Mouse (Mus musculus): ENCODE data around the gene Kcnip3.
A peak's percentile ranks its signal among the peaks of the same experiment; 100 is the strongest.

The Kcnip3 gene

GRCm38 (mm10) chr2:127522006-127522441 is at the start of gene Kcnip3:
TSS of gene Kcnip3 (minus strand) at chr2:127522094.
- peak; percentile 91 for DNase-seq

DNA sequence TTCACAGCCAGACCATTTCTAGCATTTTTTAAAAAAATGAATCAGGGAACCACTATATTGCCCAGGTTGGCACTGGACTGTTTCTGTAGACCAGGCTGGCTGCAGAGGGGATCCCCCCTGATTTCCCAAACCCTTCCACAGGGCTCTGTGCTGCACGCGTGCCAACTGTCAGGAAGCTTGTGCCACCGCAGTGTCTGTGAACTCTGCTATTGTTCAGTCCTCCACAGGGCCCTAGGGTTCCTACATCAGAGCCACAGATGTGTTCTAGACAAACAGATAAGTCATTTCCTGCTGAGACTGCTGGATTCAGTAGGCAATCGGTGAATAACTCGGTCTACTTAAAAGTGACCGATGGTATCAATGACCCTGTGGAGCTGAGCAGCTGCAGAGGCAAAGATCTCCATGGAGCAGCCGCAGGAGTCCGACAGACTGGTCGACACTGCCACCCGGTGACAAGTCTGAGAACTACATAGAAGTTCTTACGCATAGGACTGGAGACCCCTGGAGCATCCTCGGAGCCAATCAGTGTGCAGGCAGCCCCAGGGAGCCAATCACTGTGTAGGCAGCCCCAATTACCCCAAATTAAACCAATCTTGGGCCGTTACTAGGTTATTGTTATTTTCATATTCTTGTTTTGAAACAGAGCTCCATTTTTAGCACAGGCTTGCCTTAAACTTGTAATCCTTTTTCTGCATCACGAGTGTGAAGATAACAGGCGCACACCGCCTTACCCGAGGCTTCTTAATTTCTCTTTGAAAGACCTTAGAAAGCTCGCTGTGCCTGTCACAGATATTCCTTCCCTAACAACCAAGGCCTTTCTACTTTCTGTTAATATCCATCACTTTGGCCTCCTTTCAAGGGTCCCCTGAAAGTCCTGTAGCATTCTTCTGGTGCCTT is 37.4 kb upstream of the Kcnip3 start:
- DNase-seq = peak; percentile 96

- peak; percentile 85 for DNase-seq
These were observed 29.2 kb upstream of the Kcnip3 start for GRCm38 (mm10) chr2:127551078-127551477.

- DNase-seq = no peak
These were observed 28.6 kb upstream of the Kcnip3 start for GRCm38 (mm10) chr2:127550446-127550845.

DNA sequence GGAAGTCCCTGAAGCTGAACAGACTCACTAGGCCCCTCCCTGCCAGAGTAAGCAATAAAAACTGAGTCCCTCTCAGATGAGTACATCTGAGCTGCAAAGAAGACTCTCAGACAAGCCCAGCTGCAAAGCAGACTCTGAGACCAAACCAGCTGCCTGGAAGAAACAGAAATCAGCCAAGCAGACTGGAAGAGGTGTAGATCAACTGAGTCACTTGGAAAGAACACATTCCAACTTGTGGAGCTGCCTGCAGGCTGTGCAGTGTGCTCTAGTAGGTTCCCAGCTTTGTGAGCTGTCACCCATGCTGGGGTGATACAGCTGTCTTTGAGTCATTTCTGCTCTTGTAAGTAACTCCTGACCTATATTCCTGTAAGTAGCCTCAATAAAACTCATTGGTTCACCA is 27.8 kb upstream of the Kcnip3 start:
- peak; percentile 58 for DNase-seq

DNA sequence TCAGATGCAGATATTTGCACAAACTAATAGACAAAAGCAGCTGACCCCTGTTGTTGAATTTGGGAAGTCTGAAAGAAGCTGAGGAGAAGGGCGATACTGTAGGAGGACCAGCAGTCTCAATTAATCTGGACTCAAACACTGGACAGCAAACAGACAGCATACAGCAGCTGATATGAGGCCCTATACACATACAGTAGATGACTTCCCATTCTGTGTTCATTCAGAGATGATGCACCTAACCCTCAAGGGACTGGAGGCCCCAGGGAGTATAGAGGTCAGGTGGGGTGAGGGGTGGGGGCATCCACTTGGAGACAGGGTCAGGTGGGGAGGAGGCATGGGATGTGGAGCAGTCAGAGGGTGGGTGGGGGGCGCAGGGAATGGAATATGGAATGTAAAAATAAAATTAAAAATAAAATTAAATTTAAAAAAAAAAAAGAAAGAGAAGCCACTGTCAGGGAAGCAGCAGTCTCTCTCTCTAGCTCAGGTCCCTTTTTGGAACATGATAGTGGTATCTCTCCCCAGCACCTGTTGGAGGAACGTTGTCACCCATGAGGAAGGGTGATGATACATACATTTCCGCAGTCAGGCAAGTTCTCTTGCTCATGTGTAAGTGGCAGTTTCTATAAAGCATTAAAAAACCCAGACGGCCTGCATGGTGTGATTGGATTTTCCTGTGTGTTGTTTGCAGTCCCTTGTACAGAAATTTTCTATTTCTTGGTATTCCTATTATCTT is 26.6 kb upstream of the Kcnip3 start:
- peak; percentile 21 for DNase-seq

DNA sequence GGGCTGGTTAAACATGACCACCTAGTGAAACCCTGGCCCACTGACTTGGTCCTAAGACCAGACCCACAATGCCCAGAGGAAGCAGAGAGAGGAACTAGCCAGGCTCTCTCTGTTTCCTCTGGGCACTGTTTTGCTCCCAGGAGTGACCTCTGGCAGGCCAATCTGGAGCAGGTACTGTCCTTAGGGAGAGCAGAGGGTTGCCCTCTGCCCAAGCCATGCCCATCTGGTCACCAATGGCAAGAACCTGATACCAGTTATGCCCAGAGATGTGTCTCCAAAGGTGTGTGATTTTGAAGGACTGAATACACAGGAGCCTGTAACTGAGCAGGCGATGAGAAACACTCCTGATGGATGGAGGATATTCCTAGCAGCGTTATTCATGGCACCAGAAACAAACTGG is 19.8 kb upstream of the Kcnip3 start:
- no peak for DNase-seq

DNA sequence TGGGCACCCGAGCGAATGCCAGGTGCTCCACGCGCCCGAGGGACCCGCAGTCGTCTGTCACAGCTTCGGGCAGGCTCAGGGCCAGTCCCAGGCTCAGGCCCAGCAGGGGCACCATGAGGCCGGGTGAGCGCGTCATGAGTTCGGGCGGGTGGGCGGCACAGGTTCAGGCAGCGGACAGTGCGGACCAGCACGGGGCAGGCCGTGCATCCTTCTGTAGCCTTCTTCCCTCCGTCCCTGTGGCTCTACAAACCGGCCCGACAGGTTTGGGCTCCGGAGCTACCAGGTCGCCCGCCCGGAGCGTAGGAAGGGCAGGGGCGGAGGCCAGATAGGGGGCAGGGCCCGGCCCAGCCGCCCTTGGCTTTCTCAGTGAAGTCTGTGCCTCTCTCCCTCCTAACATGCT is 19.3 kb upstream of the Kcnip3 start, which contains the start of gene Prom2:
Gene Prom2 (minus strand): TSS at position 283 of the 400 bp plus-strand sequence.
- no peak for DNase-seq

GRCm38 (mm10) chr2:127539494-127539893 is 17.6 kb upstream of the Kcnip3 start:
- no peak for DNase-seq

- DNase-seq = no peak
These were observed 15.7 kb upstream of the Kcnip3 start for GRCm38 (mm10) chr2:127537548-127537947.

- DNase-seq = no peak
These were observed 13.5 kb upstream of the Kcnip3 start for GRCm38 (mm10) chr2:127535363-127535762.

GRCm38 (mm10) chr2:127532379-127532778 is 10.5 kb upstream of the Kcnip3 start:
- no peak for DNase-seq

GRCm38 (mm10) chr2:127531592-127531991 is 9.7 kb upstream of the Kcnip3 start:
- no peak for DNase-seq

DNA sequence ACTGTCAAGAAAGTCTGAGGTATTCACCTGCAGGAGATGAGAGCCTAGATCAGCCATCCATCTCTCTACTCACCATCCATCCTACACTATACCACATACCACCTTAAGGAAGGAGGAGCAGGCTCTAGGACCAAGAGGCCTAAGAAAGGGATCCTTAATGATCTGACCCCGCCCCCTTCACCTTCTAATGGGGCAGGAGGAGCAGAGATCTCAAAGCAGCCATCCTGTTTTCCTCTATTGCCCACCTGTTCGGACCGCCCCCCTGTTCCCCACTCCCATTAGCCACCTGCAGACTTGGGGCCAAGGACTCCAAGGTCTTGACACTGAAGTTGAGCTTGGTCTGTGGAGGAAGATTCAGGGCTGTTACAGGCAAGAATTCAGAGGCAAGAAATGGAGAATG is 8.5 kb upstream of the Kcnip3 start:
- DNase-seq = peak; percentile 68

- no peak for DNase-seq
These were observed 3.3 kb upstream of the Kcnip3 start for GRCm38 (mm10) chr2:127525004-127525775.

GRCm38 (mm10) chr2:127523950-127524729 is 2.2 kb upstream of the Kcnip3 start:
- DNase-seq = peak; percentile 95

DNA sequence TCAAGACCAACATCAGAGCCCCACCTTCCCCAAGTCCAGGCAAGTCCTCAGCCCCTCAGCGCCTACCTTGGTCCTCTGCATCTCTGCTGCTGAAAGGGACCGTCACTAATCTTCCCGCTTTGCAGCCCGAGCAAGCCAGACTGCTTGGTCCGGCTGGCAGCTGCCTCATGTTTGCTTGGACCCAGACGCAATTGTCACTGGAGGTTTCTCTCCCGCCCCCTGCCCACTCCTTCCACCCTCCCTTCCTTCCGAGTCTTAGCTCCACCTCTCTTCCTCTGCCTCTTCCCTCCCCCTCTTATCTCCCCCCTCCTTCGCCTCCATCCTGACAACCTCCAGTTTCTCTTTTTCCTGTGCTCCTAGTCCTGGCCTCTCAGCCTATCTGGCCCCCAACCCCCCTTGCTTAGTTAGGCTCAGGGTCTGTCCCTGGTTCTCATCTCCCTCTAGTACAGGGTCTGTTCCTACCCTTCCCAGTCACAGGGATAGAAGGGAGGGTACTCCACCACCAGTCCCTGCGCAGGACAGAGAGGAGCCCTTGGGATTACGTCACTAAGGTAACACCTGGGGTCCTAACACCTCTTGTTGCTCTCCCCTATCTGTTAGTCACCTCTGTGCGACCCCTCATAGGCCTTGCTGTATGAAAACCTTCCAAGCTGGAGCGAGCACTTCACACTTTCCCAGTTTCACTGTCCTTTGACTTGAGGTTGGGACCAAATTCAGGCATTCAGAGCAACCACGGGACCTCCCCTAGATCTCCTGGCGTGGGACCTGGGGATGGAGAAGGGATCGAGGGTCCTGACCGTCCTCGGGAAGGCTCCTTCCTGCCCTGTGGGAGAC is 505 bp downstream of the Kcnip3 start:
- DNase-seq = no peak

GRCm38 (mm10) chr2:127520123-127520522 is 1.8 kb downstream of the Kcnip3 start:
- no peak for DNase-seq

DNA sequence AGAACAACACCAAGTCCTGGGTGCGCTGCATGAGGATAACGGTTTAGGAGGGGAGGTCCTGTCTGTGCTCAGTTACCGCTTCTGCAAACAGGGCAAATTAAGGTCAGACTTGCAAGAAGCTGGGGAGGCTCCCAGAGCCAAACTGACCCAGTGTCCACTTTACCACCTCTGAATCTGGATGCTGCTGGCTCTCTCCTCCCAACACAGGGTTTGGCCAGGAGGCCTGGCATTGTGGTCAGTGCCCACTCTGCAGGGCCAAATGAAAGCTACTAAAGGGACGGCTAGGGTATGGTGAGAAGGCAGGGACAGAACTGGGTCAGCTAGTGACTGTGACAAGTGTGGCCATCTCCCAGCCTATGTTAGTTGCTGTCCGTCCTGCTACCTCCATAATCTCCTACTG is 2.6 kb downstream of the Kcnip3 start:
- no peak for DNase-seq

DNA sequence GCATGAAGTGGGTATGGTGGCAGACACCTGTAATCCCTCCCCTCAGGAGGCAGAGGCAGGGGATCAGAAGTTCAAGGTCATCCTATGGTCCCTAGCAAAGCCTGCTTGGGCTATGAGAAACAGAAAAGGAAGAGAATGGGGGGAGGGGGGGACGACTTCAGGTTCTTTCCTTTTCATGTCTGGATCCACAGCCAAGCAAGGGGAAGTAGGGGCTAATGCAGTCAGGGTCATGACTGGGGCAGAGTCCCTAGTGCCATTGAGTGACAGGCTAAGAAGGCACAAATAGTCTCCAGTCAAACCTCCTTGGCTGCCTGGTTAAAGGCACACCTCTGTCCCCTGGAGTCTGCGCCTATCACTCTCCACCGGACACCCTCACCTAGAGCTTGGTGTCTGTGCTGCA is 3.1 kb downstream of the Kcnip3 start:
- DNase-seq = no peak

DNA sequence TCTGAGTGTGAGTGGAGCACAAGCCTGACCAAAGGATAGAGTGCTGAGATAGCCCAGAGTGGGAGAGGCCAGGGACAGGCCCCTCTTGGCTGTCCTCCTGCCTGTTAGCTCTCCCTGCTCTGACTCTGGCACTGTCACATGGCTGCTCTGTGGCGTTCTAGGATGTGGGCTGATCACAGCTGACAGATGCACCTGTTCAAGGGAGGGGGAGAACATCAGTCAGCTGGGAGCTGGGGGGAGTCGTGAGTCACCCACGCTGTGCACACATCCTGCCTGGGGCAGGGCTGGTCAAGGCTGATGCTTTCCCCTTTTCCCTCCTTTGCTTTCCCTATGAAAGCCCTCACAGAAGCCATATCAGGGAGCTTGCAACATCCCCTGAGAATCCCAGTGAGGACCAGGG is 3.6 kb downstream of the Kcnip3 start:
- no peak for DNase-seq
